Mouse (Mus musculus) liver, embryonic 14.5 days (tissue): Measurements from ENCODE around the gene Trim14. TPM values are rescaled to one million over a fixed set of nuclear protein-coding genes. Genes with fewer than 3 reads are reported as not detected.

Experiments used
- ATAC-seq: fragments of 200-750 bp; cut with Nextera tagmentation; 2 replicates; pipeline ENCODE4 v1.8.0; 2017; ENCODE audit warnings: moderate number of reproducible peaks, mild to moderate bottlenecking, moderate library complexity; ENCODE audit not compliant: insufficient read depth
- DNase-seq, 3 experiments: peaks; one replicate each; pipeline ENCODE4 v3.0.0-alpha.2; 2012 to 2013; ENCODE audit warnings: low read depth in 3 of 3, low spot score in 3 of 3
- H3K27ac ChIP-seq: fragments of 300-500 bp; sonication (generic); 2 replicates; pipeline ENCODE4 v1.5.1; 2014; ENCODE audit warnings: moderate library complexity, mild to moderate bottlenecking, control low read depth, inconsistent platforms
- H3K27me3 ChIP-seq: fragments of 300-500 bp; sonication (generic); 2 replicates; pipeline ENCODE4 v1.6.1; 2014; ENCODE audit warnings: mild to moderate bottlenecking, low read length, moderate library complexity; ENCODE audit not compliant: control insufficient read depth, insufficient read depth
- H3K36me3 ChIP-seq: fragments of 300-500 bp; sonication (generic); replicated peaks from 2 replicates; pipeline ENCODE4 v1.6.1; 2014; ENCODE audit warnings: low read depth; ENCODE audit not compliant: control insufficient read depth, insufficient read depth
- H3K4me1 ChIP-seq, 2 experiments: fragments of 200-500 bp in 1 of 2; fragments of 300-500 bp in 1 of 2; sonication (generic) in 1 of 2; replicated peaks; 2 replicates each; pipeline ENCODE4 v1.6.1; 2012 to 2014; ENCODE audit warnings: antibody characterized with exemption in 1 of 2, inconsistent platforms in 1 of 2, low read length in 1 of 2; ENCODE audit not compliant: control insufficient read depth in 2 of 2, insufficient read depth in 2 of 2
- H3K4me2 ChIP-seq: fragments of 300-500 bp; sonication (generic); 2 replicates; pipeline ENCODE4 v1.6.1; 2014; ENCODE audit warnings: low read depth, mild to moderate bottlenecking, control low read depth, moderate library complexity
- H3K4me3 ChIP-seq, 2 experiments: fragments of 200-500 bp in 1 of 2; fragments of 300-500 bp in 1 of 2; sonication (generic) in 1 of 2; 2 replicates each; pipeline ENCODE4 v1.5.1; 2012 to 2014; ENCODE audit warnings: low read depth in 2 of 2, low read length in 2 of 2, mild to moderate bottlenecking in 2 of 2, control low read depth in 1 of 2, inconsistent platforms in 1 of 2, moderate library complexity in 1 of 2; ENCODE audit not compliant: insufficient read depth in 1 of 2
- H3K9ac ChIP-seq: fragments of 300-500 bp; sonication (generic); replicated peaks from 2 replicates; pipeline ENCODE4 v1.6.1; 2014; ENCODE audit warnings: mild to moderate bottlenecking, control low read depth, moderate library complexity
- H3K9me3 ChIP-seq: fragments of 300-500 bp; sonication (generic); 2 replicates; pipeline ENCODE4 v1.6.1; 2016; ENCODE audit warnings: low read length, mixed read lengths; ENCODE audit not compliant: control insufficient read depth
- CTCF ChIP-seq: IDR thresholded peaks from 2 replicates; pipeline ENCODE4 v1.5.1; 2016; ENCODE audit warnings: antibody characterized with exemption, low read depth, control low read depth
- EP300 ChIP-seq: IDR thresholded peaks from 2 replicates; pipeline ENCODE4 v1.6.1; 2016; ENCODE audit warnings: antibody characterized with exemption, low read depth
- WGBS: fragments of 180-500 bp; shearing (Covaris S2); extraction: QIAGEN DNeasy Blood & Tissue Kit; methylation state at CpG from one replicate; pipeline ENCODE4 v1.1.7; 2014; ENCODE audit not compliant: insufficient replicate concordance; 5-methylcytosine and 5-hydroxymethylcytosine counted together
- polyA plus RNA-seq, 2 experiments: library from polyadenylated mRNA; depleted of rRNA in 1 of 2; stranded (reverse) in 1 of 2; unstranded in 1 of 2; fragments of >200 nt; fragmentation: Nextera tagmentation in 1 of 2; extraction: Ambion mirVana in 1 of 2; gene quantifications; 2 replicates each; pipeline versions ENCODE4 v1.2.1 to v1.2.3; 2012 to 2014

The Trim14 gene
- polyA plus RNA-seq, 2 experiments = 4.1 to 7.5 TPM

- Histone ChIP-seq H3K9me3 (no peaks in the 10 kb centered on the region), H3K4me3 (no peak overlapping the region), H3K4me2 (peak overlapping the region; percentile 27), H3K27me3 (no peaks in the 10 kb centered on the region), H3K9ac (peak overlapping the region; percentile 43), H3K4me1 (peaks cover 20 to 22% of the 10 kb centered on the region in 2 experiments), H3K27ac (peak overlapping the region; percentile 50), H3K36me3 (no peaks in the 10 kb centered on the region)
- TF ChIP-seq CTCF = no peak
- TF ChIP-seq EP300 = no peak
- WGBS = 18% methylated on average over 14 of the region's 14 CpGs
- peak in 2 of 3 experiments; percentile 47 to 51 for DNase-seq
- ATAC-seq = no peak
These were observed 50.1 kb downstream of the Trim14 start for GRCm38 (mm10) chr4:46485696-46486417.

GRCm38 (mm10) chr4:46479081-46479480 lies 56.9 kb downstream of the Trim14 start:
- Histone ChIP-seq H3K27me3 (no peaks in the 10 kb centered on the region), H3K4me3 (no peak overlapping the region), H3K4me2 (no peak overlapping the region), H3K9me3 (no peaks in the 10 kb centered on the region), H3K4me1 (no peaks in the 10 kb centered on the region), H3K9ac (no peak overlapping the region), H3K36me3 (peaks cover 44% of the 10 kb centered on the region), H3K27ac (no peak overlapping the region)
- TF ChIP-seq CTCF (no peak), EP300 (no peak)
- no peak for DNase-seq
- 96% methylated on average over 2 of the region's 2 CpGs for WGBS
- ATAC-seq = no peak

GRCm38 (mm10) chr4:46475101-46475500 lies 60.8 kb downstream of the Trim14 start:
- ATAC-seq = no peak
- WGBS = 87% methylated on average over 5 of the region's 5 CpGs
- no peaks in the 10 kb centered on the region for H3K27me3 ChIP-seq

GRCm38 (mm10) chr4:46465740-46466139 lies 70.2 kb downstream of the Trim14 start:
- Histone ChIP-seq H3K4me1 (no peaks in the 10 kb centered on the region), H3K9me3 (no peaks in the 10 kb centered on the region), H3K4me2 (no peak overlapping the region), H3K4me3 (no peak overlapping the region), H3K9ac (no peak overlapping the region), H3K27ac (no peak overlapping the region), H3K36me3 (peaks cover 99% of the 10 kb centered on the region), H3K27me3 (no peaks in the 10 kb centered on the region)
- DNase-seq (no peak), ATAC-seq (no peak)
- TF ChIP-seq CTCF (peak; percentile 33), EP300 (no peak)
- 88% methylated on average over 3 of the region's 3 CpGs for WGBS

More at GRCm38 (mm10) chr4:46475101-46475500, 60.8 kb downstream of the Trim14 start:
- Histone ChIP-seq H3K4me3 (no peak overlapping the region), H3K36me3 (peaks cover 82% of the 10 kb centered on the region), H3K9ac (no peak overlapping the region), H3K9me3 (no peaks in the 10 kb centered on the region), H3K4me1 (no peaks in the 10 kb centered on the region), H3K4me2 (no peak overlapping the region), H3K27ac (no peak overlapping the region)
- TF ChIP-seq EP300 (no peak), CTCF (no peak)
- DNase-seq = no peak

- Histone ChIP-seq H3K4me1 (peaks cover 5 to 6% of the 10 kb centered on the region in 2 experiments; a peak in 3 of 4 replicates), H3K4me3 (no peak overlapping the region), H3K4me2 (no peak overlapping the region), H3K9me3 (no peaks in the 10 kb centered on the region), H3K27me3 (no peaks in the 10 kb centered on the region), H3K36me3 (peaks cover 99% of the 10 kb centered on the region), H3K27ac (peak overlapping the region; percentile 7; the same call in 1 of the 2 replicates), H3K9ac (no peak overlapping the region)
- DNase-seq (no peak), ATAC-seq (peak; percentile 50; the same call in 1 of the 2 replicates)
- TF ChIP-seq EP300 (no peak), CTCF (peak; percentile 77)
- 74% methylated on average over 7 of the region's 7 CpGs for WGBS
These were observed 72.7 kb downstream of the Trim14 start for GRCm38 (mm10) chr4:46463130-46463830.
